ENCODE assay signal across 9 mouse cellular contexts in the genomic region with DNA sequence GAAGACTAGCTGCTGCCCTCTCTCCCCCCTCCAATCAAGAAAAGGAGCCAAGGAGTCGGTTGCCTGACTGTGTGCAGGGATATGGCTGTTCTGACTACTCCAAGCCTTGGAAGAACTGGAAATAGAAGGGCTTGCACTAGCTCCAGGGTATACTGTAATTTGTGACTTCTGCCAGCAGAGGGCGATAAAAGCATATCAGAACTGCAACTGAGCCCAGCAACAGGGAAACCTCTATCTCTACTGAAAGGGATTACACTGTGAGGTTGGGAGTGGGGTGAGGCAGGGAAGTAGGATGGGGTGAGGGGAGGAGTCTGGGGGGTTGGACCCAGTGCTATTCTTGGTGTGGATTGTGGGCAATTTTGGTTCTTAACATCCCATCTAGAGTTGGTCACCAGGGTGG. TPM values are rescaled to one million over a fixed set of nuclear protein-coding genes. Genes with fewer than 3 reads are reported as not detected.
DNase-seq lines count a peak whose midpoint lies in the region.
"Had no signal": no experiment of that assay in that cellular context is flagged by ENCODE, and none has a peak within 500 bp of the region (broad histone marks: within the 10 kb centered on the region; RNA-seq: fewer than 3 reads in every experiment).

No protein-coding gene starts in this region.

- DNase-seq in B cell, adult 2 months, result peak; percentile 75 to 77
- DNase-seq in adrenal gland, adult 8-10 months, result peak; percentile 42
- DNase-seq in embryo, embryonic 11.5 days (ENCODE audit: low read depth, low spot score), result peak; percentile 63
- peak; percentile 71 to 87 for DNase-seq in heart, adult 18-20 months
- DNase-seq in kidney, adult 8-10 months, result peak; percentile 36 to 70
- peak; percentile 72 for DNase-seq in limb, embryonic 10.5 days (ENCODE audit: low spot score)
- DNase-seq in monocyte, adult 2 months (ENCODE audit: low read depth in 1 of 2, low spot score in 2 of 2), result peak; percentile 21 to 25
- peak; percentile 80 for DNase-seq in splenic B cell, adult 2 months (ENCODE audit: low read depth, low spot score)

- H3K27ac ChIP-seq in limb, embryonic 10.5 days, result no peak overlapping the region
- H3K27ac ChIP-seq: embryonic facial prominence, embryonic 15.5 days had no signal

- 7% methylated on average over 2 of the region's 2 CpGs for WGBS in limb, embryonic 10.5 days

- no peaks in the 10 kb centered on the region for H3K36me3 ChIP-seq in limb, embryonic 10.5 days
- no peaks in the 10 kb centered on the region for H3K36me3 ChIP-seq in splenic B cell, adult 2 months (ENCODE audit: control insufficient read depth, insufficient read depth, low read length, poor library complexity, severe bottlenecking)
- H3K36me3 ChIP-seq: embryonic facial prominence, embryonic 15.5 days had no signal

- peaks cover 21% of the 10 kb centered on the region for H3K27me3 ChIP-seq in limb, embryonic 10.5 days (ENCODE audit: low read depth, poor library complexity, severe bottlenecking)
- no peaks in the 10 kb centered on the region for H3K27me3 ChIP-seq in splenic B cell, adult 2 months (ENCODE audit: control insufficient read depth, insufficient read depth, low read length, poor library complexity, severe bottlenecking)

- H3K4me1 ChIP-seq in limb, embryonic 10.5 days, result peaks cover 12% of the 10 kb centered on the region
- H3K4me1 ChIP-seq: embryonic facial prominence, embryonic 15.5 days had no signal

- no peaks in the 10 kb centered on the region for H3K9me3 ChIP-seq in limb, embryonic 10.5 days (replicated peaks)
- H3K9me3 ChIP-seq: embryonic facial prominence, embryonic 15.5 days had no signal

- no peak overlapping the region for H3K4me3 ChIP-seq in limb, embryonic 10.5 days
- H3K4me3 ChIP-seq: embryonic facial prominence, embryonic 15.5 days had no signal

RNA-seq across cellular contexts. Expression of gene Opalin, which starts 9.8 kb away (rescaled TPM):
- total RNA-seq in adrenal gland, adult 8-10 months (2022), result not detected
- not detected for total RNA-seq in heart, adult 18-20 months (2021)
- polyA plus RNA-seq in limb, embryonic 10.5 days (2016; fragmentation: Nextera tagmentation; extraction: Ambion mirVana), result not detected in 2 replicates
- polyA plus RNA-seq: embryonic facial prominence, embryonic 15.5 days had no signal

RNA-seq across cellular contexts. Expression of gene Dntt, which starts 57.6 kb away (rescaled TPM):
- not detected for total RNA-seq in adrenal gland, adult 8-10 months (2022)
- total RNA-seq in heart, adult 18-20 months (2021), result not detected
- polyA plus RNA-seq in limb, embryonic 10.5 days (2016; fragmentation: Nextera tagmentation; extraction: Ambion mirVana), result not detected in 2 replicates

Comparison
In these comparisons a context has a peak if more than half of its experiments do, and no peak if none do; other contexts are left out.
1. DNase-seq: peak in every context shown above with its lines; median percentile 80 in splenic B cell, adult 2 months; 79 in heart, adult 18-20 months; 76 in B cell, adult 2 months; 72 in limb, embryonic 10.5 days; 63 in embryo, embryonic 11.5 days; 53 in kidney, adult 8-10 months; 42 in adrenal gland, adult 8-10 months; 23 in monocyte, adult 2 months.